Mouse (Mus musculus) brain, embryonic 14.5 days (tissue): ENCODE data around the gene Msrb3.

Experiments
- CTCF ChIP-seq: fragments of 200-500 bp; IDR thresholded peaks from 2 replicates; pipeline ENCODE4 v1.5.1; 2012; ENCODE audit warnings: inconsistent platforms, mild to moderate bottlenecking, moderate library complexity, borderline replicate concordance; ENCODE audit not compliant: insufficient read depth, insufficient read length; ENCODE audit errors: extremely low read depth
- POLR2A ChIP-seq: fragments of 200-500 bp; IDR thresholded peaks from 2 replicates; pipeline ENCODE4 v1.6.1; 2012; ENCODE audit warnings: mild to moderate bottlenecking, inconsistent platforms, borderline replicate concordance; ENCODE audit not compliant: poor library complexity, insufficient read depth, insufficient read length, severe bottlenecking; ENCODE audit errors: extremely low read depth

DNA sequence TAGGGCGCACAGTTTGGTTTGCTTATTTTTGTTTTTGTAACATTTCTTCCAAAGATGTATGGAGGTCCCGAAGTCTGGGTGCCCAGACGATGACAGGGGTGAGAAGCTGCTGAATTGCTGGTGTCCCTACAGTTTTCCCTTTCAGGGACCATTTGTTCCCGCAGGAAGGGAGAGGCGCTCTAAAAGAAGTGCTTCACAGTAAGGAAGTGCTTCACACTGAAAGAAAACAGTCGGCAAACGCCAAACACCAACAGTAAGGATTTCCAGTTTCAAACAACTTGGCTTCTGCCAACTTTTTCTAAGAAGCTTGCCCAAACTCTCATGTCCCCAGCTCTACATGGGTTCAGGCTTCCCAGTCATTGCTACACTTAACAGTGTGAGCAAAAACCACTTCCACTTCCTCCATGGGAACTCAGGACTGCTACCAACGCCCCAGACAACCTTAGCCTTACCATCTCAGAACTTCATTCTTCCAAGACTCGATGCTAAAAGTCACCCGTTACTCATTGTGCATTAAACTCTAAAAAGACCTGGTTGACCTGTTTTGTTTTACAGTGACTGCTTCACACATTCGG is 106.6 kb downstream of the Msrb3 start:
- TF ChIP-seq CTCF: no peak
- TF ChIP-seq POLR2A: no peak
